Mouse (Mus musculus) induced T-regulatory cell, adult 2 months (primary cell): Measurements from ENCODE around the gene Rpl9.

ENCODE experiments used
- DNase-seq: peaks from one replicate; pipeline ENCODE4 v3.0.0-alpha.2; 2012; ENCODE audit warnings: low read depth

The Rpl9 gene

DNA sequence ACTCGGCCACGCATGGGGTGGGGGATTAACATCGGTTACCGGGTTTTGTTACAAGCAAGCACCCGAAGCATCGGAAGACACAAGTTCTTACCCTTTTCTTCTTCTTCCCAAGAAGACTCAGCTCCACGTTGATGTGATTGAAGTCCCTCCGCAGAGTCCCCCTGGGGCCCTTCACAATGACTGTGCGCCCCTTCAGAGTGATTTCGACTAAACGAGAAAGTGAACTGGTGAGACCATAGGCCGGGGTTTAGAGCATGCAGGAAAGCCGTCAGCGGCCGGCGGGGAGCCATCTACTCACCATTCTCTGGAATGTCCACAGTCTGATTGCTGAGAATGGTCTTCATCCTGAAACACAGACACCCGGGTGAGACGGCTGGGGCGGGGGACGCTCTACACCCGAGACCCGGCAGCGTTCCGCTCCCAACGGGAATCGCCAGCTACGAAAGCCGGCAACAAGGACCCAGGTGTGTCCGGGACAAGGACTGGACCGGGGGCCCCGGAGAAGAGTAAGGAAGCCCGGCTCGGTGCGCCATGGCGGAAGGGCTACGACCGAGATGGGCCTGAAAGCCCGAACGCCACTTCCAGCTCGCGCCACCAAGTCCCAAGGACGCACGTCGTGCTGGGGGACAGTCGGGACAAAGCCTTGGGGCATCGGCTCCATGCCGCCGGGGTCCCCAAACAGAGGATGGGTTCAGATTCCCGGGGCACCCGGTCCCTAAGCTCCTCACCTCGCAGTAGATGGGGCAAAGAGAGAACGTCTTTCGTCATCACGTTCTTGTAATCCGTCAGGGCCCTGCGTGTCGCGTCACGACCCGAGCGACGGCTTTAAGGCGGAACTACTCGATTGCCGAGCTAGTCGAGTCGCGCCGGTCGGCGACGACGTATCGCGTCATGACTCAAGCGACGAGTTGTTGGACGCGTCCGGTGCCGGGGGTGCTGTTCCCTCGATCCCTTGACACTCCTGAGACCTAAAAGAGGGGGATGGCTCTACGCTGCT is at the start of gene Rpl9, which contains the start of gene Lias:
TSS of gene Rpl9 (minus strand) at position 797 of the 997 bp plus-strand sequence.
TSS of gene Lias (plus strand) at position 850 of the 997 bp plus-strand sequence.
- DNase-seq: peak; percentile 98

DNA sequence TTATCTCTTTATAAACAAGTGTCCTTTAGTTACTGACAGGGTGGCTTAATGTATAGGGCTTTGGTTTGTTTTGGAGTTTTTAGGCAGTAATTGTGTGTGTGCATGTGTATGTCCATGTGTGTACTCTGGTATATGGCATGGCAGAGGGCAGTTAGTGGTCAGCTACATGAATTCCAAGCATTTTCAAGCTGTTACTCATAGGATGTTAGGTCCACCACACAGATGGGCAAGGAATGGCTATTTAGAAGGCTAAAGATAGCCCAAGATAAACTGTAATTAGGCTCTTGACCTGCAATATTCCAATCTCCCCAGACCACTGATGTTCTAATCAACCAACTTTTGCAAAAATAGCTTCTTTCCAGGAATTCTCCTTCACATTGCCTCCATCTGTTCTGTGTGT is 46.8 kb upstream of the Rpl9 start:
- DNase-seq: no peak

DNA sequence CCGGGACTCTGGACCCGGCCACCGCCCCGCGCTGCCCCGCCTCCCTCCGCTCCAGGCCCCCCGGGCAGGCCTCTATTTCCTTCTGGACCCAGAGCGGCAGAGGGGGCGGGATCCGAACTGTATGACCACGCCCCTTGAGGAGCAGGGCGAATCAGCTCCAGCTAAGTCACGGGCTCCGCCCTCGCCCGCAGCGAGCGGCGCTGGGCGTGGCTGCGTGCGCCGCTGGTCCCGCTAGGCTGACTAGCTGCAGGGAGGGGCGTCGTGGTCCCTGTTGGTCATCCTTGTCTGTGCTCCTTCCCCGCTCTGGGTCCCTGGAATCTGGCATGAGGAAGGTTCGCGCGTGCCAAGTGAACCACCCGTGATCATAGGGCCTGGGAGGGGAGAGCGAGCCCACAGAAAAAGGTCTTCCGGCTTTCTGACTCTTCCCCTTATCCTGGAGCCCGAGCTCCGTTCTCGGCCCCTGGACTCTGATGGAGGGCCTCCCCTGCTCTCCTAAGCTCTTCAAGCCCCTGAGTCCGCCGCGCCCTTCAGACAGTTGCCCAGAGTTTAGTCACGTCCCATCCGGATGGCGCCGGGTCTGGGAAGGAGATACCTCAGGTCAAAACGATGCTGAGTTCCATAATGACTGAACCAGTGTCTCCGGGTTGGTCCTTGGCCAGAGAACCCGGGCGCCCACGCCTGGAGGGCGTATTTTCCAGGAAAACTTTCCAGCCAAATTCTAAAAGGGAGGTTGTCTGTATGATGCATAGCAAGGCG is 44.7 kb upstream of the Rpl9 start, which contains the start of gene Ugdh:
TSS of gene Ugdh (minus strand) at position 144 of the 756 bp plus-strand sequence.
- DNase-seq: peak; percentile 98

DNA sequence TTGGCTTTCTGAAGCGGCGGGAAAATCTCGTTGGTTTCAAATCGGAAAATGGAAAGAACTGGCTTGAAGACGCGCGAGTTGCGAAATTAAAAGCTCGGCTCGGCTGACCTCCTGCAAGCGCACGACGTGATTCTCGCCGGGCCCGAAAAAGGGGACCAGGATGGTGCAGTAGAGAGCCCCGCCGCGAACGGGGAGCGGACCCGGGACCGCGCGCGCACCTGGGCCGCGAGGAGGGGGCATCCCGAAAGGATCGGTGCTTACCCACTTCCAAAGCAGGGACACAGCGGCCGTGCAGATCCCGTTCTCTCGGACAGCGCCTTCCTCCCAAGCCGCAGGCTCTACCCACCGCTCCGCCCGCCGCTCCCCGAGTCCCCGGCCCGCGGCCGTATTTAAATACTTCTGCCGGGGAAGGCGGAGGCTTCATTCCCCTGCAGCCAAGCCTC is 44.1 kb upstream of the Rpl9 start:
- no peak for DNase-seq

DNA sequence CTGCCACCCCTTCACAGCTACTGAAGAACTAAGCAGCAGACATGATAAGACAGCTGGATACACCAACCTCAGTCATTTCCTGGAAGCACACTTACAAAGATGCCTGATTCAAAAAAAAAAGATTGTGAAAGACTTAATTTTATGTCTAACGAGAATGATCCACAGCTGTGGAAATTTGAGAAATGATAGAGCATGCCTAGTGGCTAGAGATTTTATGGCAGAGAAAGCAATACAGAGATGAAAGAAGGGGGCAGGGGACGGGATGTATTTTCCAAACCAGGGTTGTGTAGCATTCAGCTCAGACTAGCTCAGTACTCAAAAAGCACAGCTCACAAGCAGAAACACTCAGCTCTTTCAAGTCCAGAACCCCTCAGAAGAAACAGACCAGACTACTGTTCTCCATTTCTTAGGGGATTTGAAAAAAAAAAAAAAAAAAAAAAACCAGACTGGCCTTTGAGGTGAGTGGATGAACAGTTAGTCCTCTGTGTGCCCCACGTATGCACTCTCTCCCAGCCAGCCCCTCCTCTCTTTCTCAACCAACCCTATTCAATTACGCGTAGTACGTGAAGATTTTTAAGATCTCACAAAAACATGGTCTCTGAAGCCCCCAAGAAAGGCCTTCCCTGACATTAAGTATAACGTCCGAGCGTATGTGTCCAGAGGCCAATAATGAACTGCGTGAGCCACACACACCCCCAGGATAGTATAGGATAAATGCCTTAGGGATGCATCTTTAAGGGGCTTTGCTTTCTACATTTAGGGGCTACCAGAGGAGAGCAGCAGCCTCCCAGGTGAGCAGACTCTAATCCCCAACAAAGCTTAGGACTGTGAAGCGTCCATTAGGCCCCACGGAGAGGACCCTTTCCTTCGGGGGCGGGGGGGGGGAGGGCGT is 43.5 kb upstream of the Rpl9 start:
- peak; percentile 43 for DNase-seq

DNA sequence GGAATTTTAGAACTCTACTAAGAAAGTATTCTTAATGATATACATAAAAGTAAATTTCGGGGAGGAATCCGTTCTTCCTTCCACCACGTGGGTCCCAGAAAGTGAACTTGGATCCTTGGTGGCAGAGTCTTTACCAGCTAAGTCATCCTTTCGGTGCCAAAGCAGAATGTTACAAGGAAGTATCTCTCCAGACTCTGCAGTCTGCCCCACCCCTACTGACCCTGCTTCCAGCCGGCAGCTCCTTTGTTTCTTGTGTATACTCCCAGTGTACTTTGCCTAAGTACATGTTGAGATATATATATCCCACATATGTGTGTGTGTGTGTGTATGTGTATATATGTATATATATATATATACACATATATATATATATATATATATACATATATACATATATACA is 38.2 kb upstream of the Rpl9 start:
- no peak for DNase-seq

DNA sequence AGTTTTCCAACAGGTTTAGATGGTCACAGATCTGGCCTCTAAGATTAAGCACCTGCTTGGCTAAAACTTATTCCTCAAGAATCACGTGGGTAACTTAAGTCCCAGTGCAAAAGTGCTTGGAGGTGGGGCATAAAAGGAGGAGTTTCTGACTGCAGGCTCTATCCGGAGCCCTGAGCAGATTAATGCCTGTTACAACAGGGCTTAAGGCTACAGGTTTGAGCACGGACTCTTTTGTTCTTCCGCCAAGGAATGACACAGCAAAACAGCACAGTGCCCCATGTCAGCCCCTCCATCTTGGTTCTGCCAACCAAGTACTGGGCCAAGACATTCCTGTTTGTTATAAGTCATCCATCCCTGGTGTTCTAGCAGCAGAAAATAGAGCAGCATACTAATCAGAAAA is 37.1 kb upstream of the Rpl9 start:
- no peak for DNase-seq

DNA sequence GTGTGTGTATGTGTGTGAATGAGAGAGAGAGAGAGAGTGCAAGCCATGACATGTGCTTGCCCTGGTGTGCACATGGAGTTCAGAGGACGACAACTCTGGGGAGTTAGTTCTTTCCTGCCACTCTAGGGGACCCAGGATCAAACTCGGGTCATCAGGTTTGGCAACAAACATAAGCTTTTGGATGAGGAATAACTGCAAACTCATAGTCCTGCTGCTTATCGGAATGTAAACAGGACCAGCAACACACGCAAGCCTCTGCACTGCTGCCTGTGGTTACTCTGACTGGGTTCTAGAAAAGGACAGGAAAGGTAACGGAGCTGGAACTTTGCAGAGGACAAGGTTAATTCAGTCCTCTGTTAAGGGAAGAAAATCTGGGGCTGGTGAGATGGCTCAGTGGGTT is 34.0 kb upstream of the Rpl9 start:
- no peak for DNase-seq

DNA sequence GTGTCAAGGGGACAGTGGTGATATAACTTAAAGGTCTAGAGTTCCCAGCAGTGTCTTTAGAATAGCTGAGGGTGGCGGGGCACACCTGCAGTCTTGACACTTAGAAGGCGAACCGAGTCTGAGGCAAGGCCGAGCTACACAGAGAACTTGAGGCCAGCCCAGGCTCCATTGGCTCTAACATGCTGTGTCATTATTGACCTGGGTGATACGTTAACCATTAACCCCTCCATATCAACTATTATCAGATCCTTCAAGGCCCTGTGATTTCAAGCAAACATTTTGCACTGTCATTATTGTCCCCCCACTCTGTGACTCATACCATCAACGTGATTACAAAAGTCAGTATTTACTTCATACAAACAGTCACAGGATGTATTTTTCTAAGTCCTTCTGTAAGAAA is 33.0 kb upstream of the Rpl9 start:
- no peak for DNase-seq

DNA sequence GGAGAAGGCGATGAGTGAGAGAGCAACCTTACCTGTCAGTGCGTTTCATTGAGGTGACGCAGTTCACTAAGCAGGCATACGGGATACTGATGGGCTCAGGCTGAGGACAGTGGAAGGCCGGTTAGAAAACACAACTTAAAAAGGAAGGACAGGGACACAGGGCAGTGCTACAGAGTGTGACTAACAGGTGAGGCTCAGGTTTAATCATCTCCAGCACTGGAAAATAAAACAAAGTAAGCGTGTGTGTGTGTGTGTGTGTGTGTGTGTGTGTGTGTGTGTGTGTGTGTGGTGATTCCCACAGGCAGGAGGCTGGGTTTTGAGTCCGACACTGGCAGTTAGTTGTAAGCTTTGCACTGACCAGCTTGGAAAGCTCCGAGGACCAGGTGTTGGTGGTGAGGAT is 31.6 kb upstream of the Rpl9 start:
- DNase-seq: no peak

DNA sequence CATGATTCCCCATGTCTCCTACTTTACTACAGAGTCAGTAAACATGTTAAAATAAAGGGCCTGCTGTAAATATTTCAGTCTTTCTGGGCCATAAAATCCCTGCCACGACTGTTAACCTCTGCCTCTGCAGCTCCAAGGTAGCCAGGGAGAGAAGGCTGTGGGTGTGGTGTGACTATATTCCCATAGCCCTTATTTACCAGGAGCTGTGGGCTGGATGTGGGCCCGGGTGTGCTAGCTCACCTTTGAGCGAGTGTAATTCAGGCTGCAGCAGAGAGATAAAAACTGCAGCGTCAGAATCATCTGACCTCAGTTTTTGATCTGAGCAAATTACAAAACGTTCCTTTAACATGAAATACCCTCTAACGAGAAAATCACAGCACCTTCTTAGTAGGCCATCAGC is 29.6 kb upstream of the Rpl9 start:
- DNase-seq: no peak

DNA sequence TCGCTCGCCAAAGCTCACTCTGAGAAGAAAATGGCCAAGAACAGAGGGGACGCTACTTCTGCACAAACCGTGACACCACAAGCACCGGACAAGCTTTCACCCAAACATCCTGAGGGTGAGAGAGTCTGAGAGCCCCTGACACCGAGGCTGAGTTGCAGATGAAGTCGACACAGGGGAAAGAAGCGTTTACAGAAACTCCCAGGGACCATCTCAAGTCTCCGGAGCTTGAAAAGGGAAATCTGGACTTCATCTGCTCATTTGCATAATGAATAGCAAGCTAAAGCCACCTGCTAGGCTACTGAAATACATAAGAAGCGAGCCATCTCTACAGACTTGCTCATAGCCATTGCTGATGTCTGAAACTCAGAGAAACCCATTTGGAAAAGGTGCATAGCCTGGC is 27.9 kb upstream of the Rpl9 start:
- no peak for DNase-seq

DNA sequence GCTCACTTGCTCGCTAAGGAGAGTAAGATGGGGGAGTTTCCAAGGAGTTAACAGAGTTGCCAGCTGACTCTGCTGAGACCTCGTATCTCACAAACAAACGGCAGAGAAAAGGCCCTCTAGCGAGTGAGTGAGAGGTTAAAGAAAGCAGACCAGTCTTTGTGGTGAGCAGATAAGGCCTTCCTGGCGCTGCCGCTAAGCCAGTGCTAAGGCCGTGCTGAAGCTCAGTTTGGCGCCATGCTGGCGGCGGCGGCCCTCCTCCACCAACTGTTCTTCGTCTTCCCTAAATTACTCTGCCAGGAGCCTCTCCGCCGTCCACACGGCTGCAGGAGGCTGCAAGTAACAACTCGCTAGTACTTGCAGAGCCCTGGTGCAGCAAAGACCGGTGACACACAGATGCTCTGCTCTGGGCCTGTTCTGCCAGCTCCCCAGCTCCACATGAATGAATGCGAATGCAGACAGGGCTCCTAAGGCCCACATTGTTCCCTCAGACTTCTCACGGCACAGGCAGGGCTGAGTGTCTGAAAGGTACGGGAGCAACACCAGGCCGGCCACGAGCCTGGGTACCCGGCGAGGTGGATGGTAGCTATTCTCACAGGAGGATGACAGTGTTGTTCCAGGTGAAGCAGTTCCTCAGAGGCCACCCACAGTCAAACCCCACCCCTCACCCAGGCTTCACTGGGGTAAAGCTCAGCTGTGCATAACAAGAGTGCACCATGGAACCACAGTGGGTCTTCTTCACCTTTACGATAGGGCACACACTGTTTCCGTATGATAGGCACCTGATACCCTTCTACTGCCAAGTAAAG is 24.6 kb upstream of the Rpl9 start:
- DNase-seq: no peak

DNA sequence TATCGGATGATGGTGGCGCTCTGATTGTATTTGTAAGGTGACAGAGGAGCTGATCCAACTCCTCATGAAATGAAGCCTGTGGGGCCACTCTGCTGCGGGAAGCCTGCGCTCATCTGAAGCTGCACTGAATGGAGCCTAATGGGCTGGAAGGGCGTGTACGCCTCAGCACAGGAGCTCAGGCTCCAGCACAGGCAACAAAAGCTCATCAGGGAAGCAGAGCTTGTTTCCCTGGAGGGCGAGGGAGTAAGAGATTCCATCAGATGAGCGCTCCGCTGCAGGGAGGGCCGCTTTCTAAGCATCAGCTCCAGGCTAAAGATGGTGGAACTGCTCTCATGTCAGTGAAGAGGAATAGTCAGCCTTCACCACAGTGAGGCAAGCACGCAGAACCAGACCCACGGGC is 16.7 kb upstream of the Rpl9 start:
- no peak for DNase-seq

DNA sequence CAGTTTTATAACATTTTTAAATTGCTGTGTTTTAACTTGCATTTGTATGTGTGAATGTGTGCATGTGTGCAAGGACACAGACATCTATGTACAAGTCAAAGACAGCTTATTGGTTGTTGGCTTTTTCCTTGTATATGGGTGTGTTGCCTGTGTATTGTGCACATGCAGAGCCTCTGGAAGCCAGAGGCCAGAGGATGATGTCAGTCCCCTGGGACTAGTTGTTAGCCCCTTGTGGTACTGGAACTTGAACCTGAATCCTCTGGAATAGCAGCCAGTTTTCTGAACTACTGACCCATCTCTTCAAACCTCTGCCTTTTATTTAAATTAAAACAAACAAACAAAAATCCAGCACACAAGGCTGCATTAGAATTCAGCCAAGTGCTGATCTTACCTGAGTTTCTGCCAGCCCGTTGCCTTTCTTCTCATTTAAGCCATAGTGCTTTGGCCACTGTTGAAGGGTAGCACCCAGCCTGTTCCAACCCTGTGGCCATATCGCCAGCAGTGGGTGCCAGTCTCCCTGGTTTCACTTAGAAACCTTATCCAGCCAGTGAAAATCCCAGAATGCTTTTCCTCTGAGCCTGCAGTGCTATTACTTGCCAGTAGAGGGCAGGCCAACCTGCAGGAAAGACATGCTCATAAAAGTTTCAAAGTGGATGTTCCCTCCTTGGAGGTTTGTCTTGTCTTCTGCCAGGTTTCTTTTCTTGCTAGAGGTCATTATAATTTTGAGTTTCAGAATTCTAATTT is 10.2 kb upstream of the Rpl9 start:
- peak; percentile 86 for DNase-seq

DNA sequence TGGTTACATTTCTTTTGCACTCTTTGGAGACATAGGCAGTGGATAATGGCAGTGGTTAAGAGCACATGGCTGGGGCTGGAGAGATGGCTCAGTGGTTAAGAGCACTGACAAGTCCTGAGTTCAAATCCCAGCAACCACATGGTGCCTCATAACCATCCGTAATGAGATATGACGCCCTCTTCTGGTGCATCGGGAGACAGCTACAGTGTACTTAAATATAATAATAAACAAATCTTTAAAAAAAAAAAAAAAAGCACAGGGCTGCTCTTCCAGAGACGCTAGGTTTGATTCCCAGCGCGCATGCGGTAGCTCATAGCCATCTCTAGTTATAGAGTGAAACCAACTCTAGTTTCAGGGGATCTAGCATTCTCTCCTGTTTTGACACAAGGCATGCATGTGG is 3.2 kb upstream of the Rpl9 start:
- DNase-seq: peak; percentile 37

DNA sequence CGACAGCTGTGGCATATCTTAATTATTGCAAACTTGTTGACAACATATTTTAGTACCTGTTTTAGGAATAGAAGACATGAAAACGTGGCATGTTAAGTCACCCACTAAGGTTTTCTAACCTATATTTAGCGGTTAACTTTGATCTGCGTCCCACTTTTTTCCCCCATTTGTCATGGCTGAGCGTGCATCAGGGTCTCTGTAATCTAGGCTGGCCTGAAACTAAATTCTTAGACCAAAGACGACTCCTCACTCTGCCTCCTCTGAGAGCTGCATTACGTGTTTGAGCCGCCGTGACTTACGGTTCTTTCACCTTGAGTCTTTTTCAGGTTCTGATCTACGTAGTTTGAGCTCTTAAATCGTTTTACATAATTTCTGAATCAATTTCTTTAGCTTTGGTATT is 509 bp upstream of the Rpl9 start:
- no peak for DNase-seq

DNA sequence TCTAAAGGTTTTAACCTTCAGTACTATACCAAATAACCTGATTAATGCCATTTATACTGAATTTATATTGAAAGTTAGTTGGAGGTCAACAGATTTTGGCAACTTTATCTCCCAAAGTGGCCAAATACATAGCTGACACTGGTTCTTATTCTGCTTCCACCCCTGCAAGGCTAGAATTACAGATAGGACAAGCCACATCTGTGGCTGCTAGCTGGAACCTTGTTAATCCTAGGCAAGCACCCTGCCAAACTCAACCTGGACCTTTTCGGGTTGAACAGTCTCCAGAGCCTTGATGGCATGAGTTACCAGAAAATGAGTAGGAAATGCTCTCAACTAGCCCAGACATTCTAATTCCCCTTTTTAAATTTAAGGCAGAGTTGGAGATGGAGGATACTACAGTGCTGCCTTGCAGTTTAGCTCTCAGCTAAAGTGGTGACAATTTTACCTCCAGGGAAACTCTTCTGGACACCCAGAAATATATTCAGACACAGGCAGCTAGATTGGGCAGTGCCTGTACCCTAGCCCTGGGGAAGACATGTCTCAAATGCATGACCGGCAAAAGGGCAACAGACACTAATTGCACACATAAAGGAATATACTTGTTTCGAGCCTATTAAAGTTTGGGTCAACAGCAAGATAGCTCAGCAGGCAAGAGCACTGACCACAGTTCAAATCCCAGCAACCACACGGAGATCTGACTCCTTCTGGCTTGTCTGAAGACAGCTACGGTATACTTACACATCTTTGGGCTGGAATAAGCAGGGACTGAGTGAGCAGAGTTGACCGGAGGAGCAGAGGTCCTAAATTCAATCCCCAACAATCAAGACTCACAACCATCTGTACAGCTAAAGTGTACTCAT is 4.0 kb downstream of the Rpl9 start:
- DNase-seq: no peak

DNA sequence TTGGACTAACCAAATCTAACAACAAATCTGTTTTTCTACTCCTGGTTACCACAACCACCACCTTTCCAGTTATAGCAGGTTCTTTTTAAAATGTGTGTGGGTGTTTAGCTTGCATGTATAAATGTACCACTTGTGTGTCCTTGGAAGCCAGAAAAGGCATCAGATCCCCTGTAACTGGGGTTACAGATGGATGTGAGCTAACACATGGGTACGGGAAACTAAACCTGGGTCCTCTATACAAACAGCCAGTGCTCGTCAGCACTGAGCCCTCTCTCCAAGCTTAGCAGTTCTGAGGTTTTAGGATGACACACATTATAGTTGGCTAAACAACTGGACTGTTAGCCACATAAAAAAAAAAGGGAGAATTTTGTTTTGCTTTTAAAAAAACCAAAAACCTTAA is 5.5 kb downstream of the Rpl9 start:
- no peak for DNase-seq
